Mouse (Mus musculus) embryonic facial prominence, embryonic 11.5 days (tissue): Measurements from ENCODE around the gene Arf6. TPM values are rescaled to one million over a fixed set of nuclear protein-coding genes. Genes with fewer than 3 reads are reported as not detected.

ENCODE experiments used
- ATAC-seq: fragments of 200-750 bp; cut with Nextera tagmentation; replicated peaks from 2 replicates; pipeline ENCODE4 v1.8.0; 2017; ENCODE audit warnings: low read depth; ENCODE audit not compliant: insufficient number of reproducible peaks, low FRiP score, low TSS enrichment
- DNase-seq: peaks from one replicate; pipeline ENCODE4 v3.0.0-alpha.2; 2015; ENCODE audit warnings: low spot score
- H3K27ac ChIP-seq: fragments of 300-500 bp; sonication (generic); replicated peaks from 2 replicates; pipeline ENCODE4 v1.5.1; 2014; ENCODE audit warnings: mild to moderate bottlenecking, low read depth, low read length, control low read depth
- H3K27me3 ChIP-seq: fragments of 300-500 bp; sonication (generic); 2 replicates; pipeline ENCODE4 v1.6.1; 2014; ENCODE audit warnings: mild to moderate bottlenecking, low read length, moderate library complexity, mixed read lengths; ENCODE audit not compliant: control insufficient read depth, insufficient read depth
- H3K36me3 ChIP-seq: fragments of 300-500 bp; sonication (generic); replicated peaks from 2 replicates; pipeline ENCODE4 v1.6.1; 2014; ENCODE audit warnings: low read depth, mild to moderate bottlenecking, low read length, moderate library complexity, mixed read lengths; ENCODE audit not compliant: control insufficient read depth, insufficient read depth
- H3K4me1 ChIP-seq: fragments of 300-500 bp; sonication (generic); 2 replicates; pipeline ENCODE4 v1.6.1; 2014; ENCODE audit warnings: low read length, mixed read lengths; ENCODE audit not compliant: control insufficient read depth, insufficient read depth
- H3K4me2 ChIP-seq: fragments of 300-500 bp; sonication (generic); 2 replicates; pipeline ENCODE4 v1.6.1; 2014; ENCODE audit warnings: low read depth, mild to moderate bottlenecking, control low read depth, low read length, moderate library complexity
- H3K4me3 ChIP-seq: fragments of 300-500 bp; sonication (generic); 2 replicates; pipeline ENCODE4 v1.5.1; 2014; ENCODE audit warnings: low read depth, low read length, control low read depth
- H3K9ac ChIP-seq: fragments of 300-500 bp; sonication (generic); replicated peaks from 2 replicates; pipeline ENCODE4 v1.6.1; 2014; ENCODE audit warnings: mild to moderate bottlenecking, control low read depth, low read length
- H3K9me3 ChIP-seq: fragments of 300-500 bp; sonication (generic); replicated peaks from 2 replicates; pipeline ENCODE4 v1.6.1; 2016; ENCODE audit warnings: mild to moderate bottlenecking, low read length, inconsistent platforms, mixed read lengths; ENCODE audit not compliant: control insufficient read depth
- WGBS: fragments of 180-500 bp; shearing (Covaris S2); extraction: QIAGEN DNeasy Blood & Tissue Kit; methylation state at CpG from one replicate; pipeline ENCODE4 v1.1.7; 2014; 5-methylcytosine and 5-hydroxymethylcytosine counted together
- polyA plus RNA-seq: library from polyadenylated mRNA; unstranded; fragments of >200 nt; fragmentation: Nextera tagmentation; extraction: Ambion mirVana; gene quantifications from 2 replicates; pipeline ENCODE4 v1.2.1, GENCODE M21; 2014

Gene Arf6
- polyA plus RNA-seq, 1 experiment from 2014 or later: 56.4 TPM

GRCm38 (mm10) chr12:69410767-69411166 is 38.8 kb downstream of the Arf6 start:
- Histone ChIP-seq H3K9ac (no peak overlapping the region), H3K4me2 (no peak overlapping the region), H3K4me3 (no peak overlapping the region), H3K27ac (no peak overlapping the region), H3K9me3 (no peaks in the 10 kb centered on the region), H3K4me1 (no peaks in the 10 kb centered on the region), H3K27me3 (no peaks in the 10 kb centered on the region), H3K36me3 (no peaks in the 10 kb centered on the region)
- no peak for DNase-seq
- WGBS: 70% methylated on average over 5 of the region's 5 CpGs
- ATAC-seq: no peak

GRCm38 (mm10) chr12:69411936-69412335 is 40.0 kb downstream of the Arf6 start:
- H3K4me2 ChIP-seq: no peak overlapping the region
- no peaks in the 10 kb centered on the region for H3K9me3 ChIP-seq
- H3K4me3 ChIP-seq: no peak overlapping the region
- ATAC-seq (no peak), DNase-seq (no peak)
- no peak overlapping the region for H3K27ac ChIP-seq
- no peaks in the 10 kb centered on the region for H3K36me3 ChIP-seq
- H3K4me1 ChIP-seq: no peaks in the 10 kb centered on the region
- H3K9ac ChIP-seq: no peak overlapping the region
- 61% methylated on average over 4 of the region's 4 CpGs for WGBS
- no peaks in the 10 kb centered on the region for H3K27me3 ChIP-seq

DNA sequence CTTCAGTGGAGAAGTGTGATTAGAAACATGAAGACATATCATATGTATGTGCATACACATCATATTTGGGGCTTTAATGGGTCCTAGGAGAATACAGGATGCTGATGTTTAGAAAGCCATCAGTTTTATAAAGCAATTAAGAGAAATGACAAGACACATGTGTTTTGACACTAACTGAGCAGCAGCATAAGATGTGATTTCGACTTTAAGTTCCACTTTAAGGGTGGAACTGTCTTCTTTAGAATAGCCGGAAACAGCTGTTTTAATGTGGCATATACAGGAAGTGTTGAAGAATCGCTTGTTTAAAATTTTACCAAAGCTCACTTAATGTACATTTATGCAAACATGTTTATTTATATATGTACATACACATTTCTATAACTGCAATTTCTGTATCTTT is 41.4 kb downstream of the Arf6 start:
- no peak for ATAC-seq
- H3K4me3 ChIP-seq: no peak overlapping the region
- H3K9ac ChIP-seq: no peak overlapping the region
- H3K27ac ChIP-seq: no peak overlapping the region
- DNase-seq: no peak
- H3K9me3 ChIP-seq: no peaks in the 10 kb centered on the region
- no peaks in the 10 kb centered on the region for H3K4me1 ChIP-seq
- H3K4me2 ChIP-seq: no peak overlapping the region
- WGBS: 82% methylated on average over 3 of the region's 3 CpGs
- H3K27me3 ChIP-seq: no peaks in the 10 kb centered on the region
- no peaks in the 10 kb centered on the region for H3K36me3 ChIP-seq

GRCm38 (mm10) chr12:69414826-69415572 is 43.0 kb downstream of the Arf6 start:
- ATAC-seq (no peak), DNase-seq (no peak)
- no peak overlapping the region for H3K9ac ChIP-seq
- no peaks in the 10 kb centered on the region for H3K9me3 ChIP-seq
- no peaks in the 10 kb centered on the region for H3K36me3 ChIP-seq
- no peak overlapping the region for H3K27ac ChIP-seq
- no peaks in the 10 kb centered on the region for H3K27me3 ChIP-seq
- no peak overlapping the region for H3K4me2 ChIP-seq
- H3K4me3 ChIP-seq: no peak overlapping the region
- WGBS: 65% methylated on average over 4 of the region's 4 CpGs
- H3K4me1 ChIP-seq: no peaks in the 10 kb centered on the region

- Histone ChIP-seq H3K27ac (no peak overlapping the region), H3K36me3 (no peaks in the 10 kb centered on the region), H3K27me3 (no peaks in the 10 kb centered on the region), H3K9me3 (no peaks in the 10 kb centered on the region), H3K4me1 (no peaks in the 10 kb centered on the region), H3K4me3 (no peak overlapping the region), H3K9ac (no peak overlapping the region), H3K4me2 (no peak overlapping the region)
- WGBS: 65% methylated on average over 7 of the region's 7 CpGs
- DNase-seq (no peak), ATAC-seq (no peak)
These were observed 44.8 kb downstream of the Arf6 start for GRCm38 (mm10) chr12:69416793-69417192.

DNA sequence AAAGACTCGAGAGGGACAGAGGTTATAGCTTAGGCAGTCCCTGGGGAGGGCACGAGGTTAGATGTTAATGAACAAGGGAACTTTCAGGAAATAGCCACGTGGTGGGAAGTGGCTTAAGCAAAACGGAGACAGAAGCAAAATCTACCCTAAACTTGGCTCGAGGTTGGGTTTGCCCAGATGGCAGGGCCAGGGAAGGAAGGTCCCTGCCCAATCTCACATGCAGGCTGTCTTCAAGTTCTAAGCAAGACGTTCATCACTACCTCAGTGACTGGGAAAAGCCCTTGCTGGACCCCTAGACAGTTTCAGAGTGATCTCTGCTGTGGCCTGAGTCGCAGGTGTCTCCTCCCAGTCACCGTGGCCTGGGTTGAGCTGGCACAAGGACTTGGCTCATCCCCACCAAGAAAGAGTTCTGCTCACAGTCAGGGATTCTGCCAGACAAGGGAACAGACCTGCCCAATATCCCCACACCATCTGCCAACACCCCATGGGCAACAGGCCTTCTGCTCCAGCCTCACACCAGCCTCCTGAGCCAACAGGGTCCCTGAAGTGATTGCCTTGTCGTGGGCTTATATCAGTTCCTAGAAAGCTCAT is 45.8 kb downstream of the Arf6 start:
- Histone ChIP-seq H3K27me3 (no peaks in the 10 kb centered on the region), H3K4me3 (no peak overlapping the region), H3K36me3 (no peaks in the 10 kb centered on the region), H3K9ac (no peak overlapping the region), H3K4me2 (no peak overlapping the region), H3K4me1 (no peaks in the 10 kb centered on the region), H3K27ac (no peak overlapping the region), H3K9me3 (no peaks in the 10 kb centered on the region)
- ATAC-seq (no peak), DNase-seq (no peak)
- WGBS: 44% methylated on average over 9 of the region's 9 CpGs

DNA sequence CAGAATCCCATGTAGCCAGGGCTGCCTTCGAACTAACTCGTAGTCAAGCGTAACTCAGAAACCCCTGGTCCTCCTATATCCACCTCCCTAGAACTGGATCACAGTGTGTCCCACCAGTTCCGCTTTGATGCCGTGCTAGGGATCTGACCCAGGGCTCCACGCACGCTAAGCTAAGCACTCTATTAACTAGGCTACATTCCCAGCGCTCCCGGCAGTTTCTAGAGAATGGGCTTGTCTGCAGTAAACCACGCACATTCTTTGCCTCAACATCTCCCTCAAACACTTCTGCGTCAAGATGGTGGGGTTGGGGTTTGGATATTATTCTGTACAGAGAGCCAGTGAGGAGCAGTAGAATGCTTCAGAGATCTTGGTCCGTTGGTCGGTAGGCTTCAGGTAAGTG is 46.7 kb downstream of the Arf6 start:
- 90% methylated on average over 13 of the region's 13 CpGs for WGBS
- no peak overlapping the region for H3K9ac ChIP-seq
- DNase-seq (no peak), ATAC-seq (no peak)
- H3K27ac ChIP-seq: no peak overlapping the region
- H3K4me3 ChIP-seq: no peak overlapping the region
- H3K36me3 ChIP-seq: no peaks in the 10 kb centered on the region
- no peak overlapping the region for H3K4me2 ChIP-seq
- no peaks in the 10 kb centered on the region for H3K9me3 ChIP-seq
- no peaks in the 10 kb centered on the region for H3K27me3 ChIP-seq
- no peaks in the 10 kb centered on the region for H3K4me1 ChIP-seq

DNA sequence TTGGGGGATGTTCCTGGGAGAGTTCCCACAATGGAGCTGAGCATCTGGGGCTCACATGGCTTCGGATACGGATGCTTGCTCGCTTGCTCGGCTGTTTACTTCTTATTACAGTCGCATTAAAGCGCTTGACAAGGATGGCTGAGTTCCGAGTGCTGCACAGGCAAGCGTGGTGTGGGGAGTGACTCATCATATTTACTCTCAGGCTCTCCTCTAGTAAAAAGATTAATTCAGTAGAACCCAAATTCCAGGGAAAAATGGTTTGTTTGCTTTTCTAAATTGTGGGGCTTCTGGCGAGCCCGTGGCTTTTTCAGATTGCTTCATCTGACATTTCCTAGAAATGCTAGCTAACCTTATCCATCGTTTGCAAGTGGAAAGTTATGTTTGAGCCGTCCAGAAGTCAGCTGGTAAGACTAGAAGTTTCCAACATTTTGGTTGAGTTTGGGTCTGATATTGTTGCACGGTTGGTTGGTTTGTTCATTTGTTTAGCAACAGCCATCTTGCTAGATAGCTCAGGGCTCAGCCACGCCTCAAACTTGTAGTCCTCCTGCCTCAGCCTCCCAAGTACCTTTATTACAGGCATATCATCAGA is 47.2 kb downstream of the Arf6 start:
- Histone ChIP-seq H3K9ac (no peak overlapping the region), H3K9me3 (no peaks in the 10 kb centered on the region), H3K36me3 (no peaks in the 10 kb centered on the region), H3K4me2 (no peak overlapping the region), H3K4me1 (no peaks in the 10 kb centered on the region), H3K27me3 (no peaks in the 10 kb centered on the region), H3K4me3 (no peak overlapping the region), H3K27ac (no peak overlapping the region)
- no peak for DNase-seq
- WGBS: 86% methylated on average over 14 of the region's 14 CpGs
- ATAC-seq: no peak
